Mouse (Mus musculus): ENCODE data around the gene Ppargc1a.
A peak's percentile ranks its signal among the peaks of the same experiment; 100 is the strongest.

Gene Ppargc1a

GRCm38 (mm10) chr5:51567659-51568058 lies at the start of gene Ppargc1a:
Ppargc1a (minus strand) TSS chr5:51567726.
- DNase-seq (ENCODE audit: low spot score in 2 of 2), result no peak

GRCm38 (mm10) chr5:51616877-51617276 lies 49.4 kb upstream of the Ppargc1a start:
- DNase-seq (ENCODE audit: low spot score in 2 of 2), result no peak

GRCm38 (mm10) chr5:51612049-51612448 lies 44.5 kb upstream of the Ppargc1a start:
- no peak for DNase-seq (ENCODE audit: low spot score in 2 of 2)

GRCm38 (mm10) chr5:51607686-51608480 lies 40.4 kb upstream of the Ppargc1a start:
- no peak for DNase-seq (ENCODE audit: low spot score in 2 of 2)

GRCm38 (mm10) chr5:51599549-51599948 lies 32.0 kb upstream of the Ppargc1a start:
- no peak for DNase-seq (ENCODE audit: low spot score in 2 of 2)

- no peak for DNase-seq (ENCODE audit: low spot score in 2 of 2)
Observed at GRCm38 (mm10) chr5:51595644-51596043, 28.1 kb upstream of the Ppargc1a start.

GRCm38 (mm10) chr5:51592206-51592605 lies 24.7 kb upstream of the Ppargc1a start:
- DNase-seq (ENCODE audit: low spot score in 2 of 2), result no peak

GRCm38 (mm10) chr5:51591537-51592154 lies 24.1 kb upstream of the Ppargc1a start:
- DNase-seq (ENCODE audit: low spot score in 2 of 2), result no peak

GRCm38 (mm10) chr5:51586187-51586586 lies 18.7 kb upstream of the Ppargc1a start:
- DNase-seq (ENCODE audit: low spot score in 2 of 2), result no peak

GRCm38 (mm10) chr5:51584987-51585386 lies 17.5 kb upstream of the Ppargc1a start:
- no peak for DNase-seq (ENCODE audit: low spot score in 2 of 2)

GRCm38 (mm10) chr5:51584186-51584585 lies 16.7 kb upstream of the Ppargc1a start:
- no peak for DNase-seq (ENCODE audit: low spot score in 2 of 2)

GRCm38 (mm10) chr5:51583632-51584031 lies 16.1 kb upstream of the Ppargc1a start:
- DNase-seq (ENCODE audit: low spot score in 2 of 2), result peak; percentile 24 to 37

GRCm38 (mm10) chr5:51583030-51583429 lies 15.5 kb upstream of the Ppargc1a start:
- DNase-seq (ENCODE audit: low spot score in 2 of 2), result no peak

GRCm38 (mm10) chr5:51582618-51583017 lies 15.1 kb upstream of the Ppargc1a start:
- DNase-seq (ENCODE audit: low spot score in 2 of 2), result no peak

- no peak for DNase-seq (ENCODE audit: low spot score in 2 of 2)
Observed at GRCm38 (mm10) chr5:51577594-51577993, 10.1 kb upstream of the Ppargc1a start.

GRCm38 (mm10) chr5:51573770-51574169 lies 6.2 kb upstream of the Ppargc1a start:
- DNase-seq (ENCODE audit: low spot score in 2 of 2), result no peak

GRCm38 (mm10) chr5:51568198-51568690 lies 718 bp upstream of the Ppargc1a start:
- peak; percentile 32 to 67 for DNase-seq (ENCODE audit: low spot score in 2 of 2)

- no peak for DNase-seq (ENCODE audit: low spot score in 2 of 2)
Observed at GRCm38 (mm10) chr5:51565672-51566071, 1.9 kb downstream of the Ppargc1a start.

GRCm38 (mm10) chr5:51565038-51565437 lies 2.5 kb downstream of the Ppargc1a start:
- no peak for DNase-seq (ENCODE audit: low spot score in 2 of 2)

GRCm38 (mm10) chr5:51563574-51563973 lies 4.0 kb downstream of the Ppargc1a start:
- no peak for DNase-seq (ENCODE audit: low spot score in 2 of 2)

- DNase-seq (ENCODE audit: low spot score in 2 of 2), result no peak
Observed at GRCm38 (mm10) chr5:51557607-51558278, 9.8 kb downstream of the Ppargc1a start.

- peak; percentile 24 to 37 for DNase-seq (ENCODE audit: low spot score in 2 of 2)
Observed at GRCm38 (mm10) chr5:51553671-51554070, 13.9 kb downstream of the Ppargc1a start.
